15 mouse cellular contexts compared by ENCODE assay signal in genomic region chr12:5188899-5189298, GRCm38 (mm10).
DNase-seq lines count a peak whose midpoint lies in the region; ATAC-seq and TF ChIP-seq lines count a peak whose summit lies in the region.
"Had no signal": no experiment of that assay in that cellular context is flagged by ENCODE, and none has a peak within 500 bp of the region (broad histone marks: within the 10 kb centered on the region; RNA-seq: fewer than 3 reads in every experiment).

No protein-coding gene starts in this region.

- peak overlapping the region; percentile 7; the same call in 1 of the 2 replicates for H3K9ac ChIP-seq in hindbrain, embryonic 11.5 days (ENCODE audit: low read depth, low read length)
- H3K9ac ChIP-seq in midbrain, embryonic 13.5 days (replicated peaks) = no peak overlapping the region
- H3K9ac ChIP-seq: liver, embryonic 15.5 days had no signal

- no peak overlapping the region for H3K4me3 ChIP-seq in gastrocnemius, adult 2 months
- no peak overlapping the region for H3K4me3 ChIP-seq in hindbrain, embryonic 11.5 days (ENCODE audit: low read depth, low read length)
- no peak overlapping the region for H3K4me3 ChIP-seq in midbrain, embryonic 13.5 days (replicated peaks)
- H3K4me3 ChIP-seq: liver, embryonic 15.5 days; megakaryocyte, embryonic 14.5 days had no signal

- no peak for TF ChIP-seq POLR2A in brain, embryonic 14.5 days (IDR thresholded peaks at IDR 0.05; ENCODE audit: borderline replicate concordance, extremely low read depth, insufficient read depth, insufficient read length, poor library complexity, severe bottlenecking)

- H3K27me3 ChIP-seq in hindbrain, embryonic 11.5 days (ENCODE audit: control insufficient read depth, insufficient read depth, low read length) = no peaks in the 10 kb centered on the region
- no peaks in the 10 kb centered on the region for H3K27me3 ChIP-seq in midbrain, embryonic 13.5 days
- H3K27me3 ChIP-seq: liver, embryonic 15.5 days had no signal

- peak; percentile 19 for DNase-seq in gastrocnemius, adult 2 months
- no peak for DNase-seq in gastrocnemius, postnatal 25 days
- no peak for DNase-seq in brain, embryonic 14.5 days (ENCODE audit: low read depth)
- DNase-seq in hindbrain, embryonic 11.5 days (ENCODE audit: low spot score) = peak; percentile 77
- DNase-seq in Muller cell, postnatal 12 days (ENCODE audit: inconsistent ontology term) = no peak
- DNase-seq in cerebellum, adult 11 months = no peak
- DNase-seq: adrenal gland, adult 8-10 months; cerebellum, adult 18-20 months; gastrocnemius, postnatal 14 days; layer of hippocampus, adult 9-11 months; thymus, postnatal 4 days had no signal

- intact Hi-C loops in gastrocnemius, adult 2 months (cut with DNase I) = loop anchor here (5.0 kb wide), 1 partner anchor 58 kb away; no protein-coding TSS in a partner anchor

- H3K27ac ChIP-seq in gastrocnemius, adult 2 months = peak overlapping the region; percentile 93
- H3K27ac ChIP-seq in hindbrain, embryonic 11.5 days (ENCODE audit: low read depth, low read length) = 0 out of 2 replicates have a peak overlapping the region, but pooled peaks have one; percentile 24
- H3K27ac ChIP-seq in midbrain, embryonic 13.5 days = peak overlapping the region; percentile 22
- H3K27ac ChIP-seq: liver, embryonic 15.5 days had no signal

- no peak for TF ChIP-seq CTCF in gastrocnemius, adult 2 months (IDR thresholded peaks at IDR 0.05)
- peak; percentile 9; the same call in 1 of the 2 replicates for TF ChIP-seq CTCF in brain, embryonic 14.5 days (IDR thresholded peaks at IDR 0.05; ENCODE audit: borderline replicate concordance, extremely low read depth, insufficient read depth, insufficient read length)

- H3K9me3 ChIP-seq in hindbrain, embryonic 11.5 days (ENCODE audit: control insufficient read depth, low read length) = no peaks in the 10 kb centered on the region
- H3K9me3 ChIP-seq in midbrain, embryonic 13.5 days = no peaks in the 10 kb centered on the region
- H3K9me3 ChIP-seq: liver, embryonic 15.5 days; megakaryocyte, embryonic 14.5 days had no signal

- ATAC-seq in hindbrain, embryonic 11.5 days (ENCODE audit: low FRiP score) = peak; percentile 82
- peak; percentile 57 for ATAC-seq in midbrain, embryonic 13.5 days
- no peak for ATAC-seq in granulocyte monocyte progenitor cell, adult 5-6 weeks (replicated peaks; ENCODE audit: poor library complexity, severe bottlenecking)

- H3K4me2 ChIP-seq in hindbrain, embryonic 11.5 days (replicated peaks; ENCODE audit: low read depth, low read length) = no peak overlapping the region
- H3K4me2 ChIP-seq in midbrain, embryonic 13.5 days (replicated peaks) = no peak overlapping the region
- H3K4me2 ChIP-seq: liver, embryonic 15.5 days had no signal

- 18% methylated on average over 7 of the region's 7 CpGs for WGBS in hindbrain, embryonic 11.5 days
- WGBS in midbrain, embryonic 13.5 days = 20% methylated on average over 7 of the region's 7 CpGs

- H3K36me3 ChIP-seq in hindbrain, embryonic 11.5 days (ENCODE audit: control insufficient read depth, insufficient read depth, low read length) = no peaks in the 10 kb centered on the region
- H3K36me3 ChIP-seq in midbrain, embryonic 13.5 days = no peaks in the 10 kb centered on the region
- H3K36me3 ChIP-seq: liver, embryonic 15.5 days had no signal

- peaks cover 14% of the 10 kb centered on the region; the same call in 1 of the 2 replicates for H3K4me1 ChIP-seq in hindbrain, embryonic 11.5 days (replicated peaks; ENCODE audit: control insufficient read depth, insufficient read depth, low read length)
- H3K4me1 ChIP-seq in midbrain, embryonic 13.5 days (replicated peaks) = peaks cover 53% of the 10 kb centered on the region
- H3K4me1 ChIP-seq: liver, embryonic 15.5 days had no signal

Comparison
In these comparisons a context has a peak if more than half of its experiments do, and no peak if none do; other contexts are left out.
1. DNase-seq: peak in gastrocnemius, adult 2 months (single experiment) and hindbrain, embryonic 11.5 days (single experiment); none in gastrocnemius, postnatal 25 days (single experiment), brain, embryonic 14.5 days (single experiment), Muller cell, postnatal 12 days (single experiment) and cerebellum, adult 11 months (single experiment).
2. H3K27ac ChIP-seq: peak in every context shown above with its lines; median percentile 93 in gastrocnemius, adult 2 months; 24 in hindbrain, embryonic 11.5 days; 22 in midbrain, embryonic 13.5 days.